Mouse (Mus musculus) lung, postnatal 0 days (tissue): Measurements from ENCODE around the gene 1600012H06Rik.
"Not testable (repeated sequence)": the region's sequence is repeated elsewhere in the genome, so short reads cannot be mapped to it uniquely, and the experiment has no call there.

ENCODE experiments used
- CTCF ChIP-seq: IDR thresholded peaks from 2 replicates; pipeline ENCODE4 v1.5.1; 2016; ENCODE audit warnings: antibody characterized with exemption, mild to moderate bottlenecking
- EP300 ChIP-seq: IDR thresholded peaks from 2 replicates; pipeline ENCODE4 v1.6.1; 2016; ENCODE audit warnings: antibody characterized with exemption, mild to moderate bottlenecking, control low read depth

DNA sequence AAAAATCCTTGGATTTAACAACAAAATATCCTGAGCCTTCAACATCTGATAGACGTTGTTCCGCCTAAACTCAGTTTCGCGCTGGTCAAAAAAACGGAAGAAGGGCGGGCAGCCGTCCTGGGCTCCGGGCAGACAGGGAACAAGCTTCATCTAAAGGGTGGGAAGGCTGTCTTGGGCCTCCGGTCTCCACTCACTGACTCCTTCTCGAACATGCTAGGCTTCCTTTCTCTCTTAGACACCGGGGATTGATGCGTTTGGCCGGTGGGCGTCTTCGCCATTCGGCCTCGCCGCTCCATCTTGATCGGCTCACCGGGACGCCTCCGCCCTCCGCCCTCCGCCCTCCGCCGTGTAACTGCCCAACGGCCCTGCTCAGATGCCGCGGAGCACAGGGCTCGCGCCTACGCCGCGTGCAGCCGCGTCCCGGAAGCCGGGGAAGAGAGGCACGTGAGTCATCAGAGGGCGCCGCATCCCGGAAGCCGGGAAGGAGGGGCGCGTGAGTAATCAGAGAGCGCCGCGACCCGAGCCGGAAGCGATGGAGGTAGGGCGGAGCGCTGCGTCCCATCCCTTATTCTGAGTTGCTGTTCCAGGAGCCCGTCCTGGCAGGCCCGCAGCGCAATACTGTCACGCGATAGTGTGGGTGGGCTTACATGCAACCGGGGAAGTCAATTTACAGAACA lies 35.5 kb downstream of the 1600012H06Rik start, which contains the start of the genes 9030025P20Rik and Gm3417:
- TF ChIP-seq CTCF, EP300: not testable (repeated sequence)
